Mouse (Mus musculus) kidney, postnatal 14 days (tissue): ENCODE data around the gene Bsg.
A peak's percentile ranks its signal among the peaks of the same experiment; 100 is the strongest.

ENCODE experiments used
- DNase-seq: peaks from one replicate; pipeline ENCODE4 v3.0.0; 2022; ENCODE audit warnings: mixed read lengths

Gene Bsg

DNA sequence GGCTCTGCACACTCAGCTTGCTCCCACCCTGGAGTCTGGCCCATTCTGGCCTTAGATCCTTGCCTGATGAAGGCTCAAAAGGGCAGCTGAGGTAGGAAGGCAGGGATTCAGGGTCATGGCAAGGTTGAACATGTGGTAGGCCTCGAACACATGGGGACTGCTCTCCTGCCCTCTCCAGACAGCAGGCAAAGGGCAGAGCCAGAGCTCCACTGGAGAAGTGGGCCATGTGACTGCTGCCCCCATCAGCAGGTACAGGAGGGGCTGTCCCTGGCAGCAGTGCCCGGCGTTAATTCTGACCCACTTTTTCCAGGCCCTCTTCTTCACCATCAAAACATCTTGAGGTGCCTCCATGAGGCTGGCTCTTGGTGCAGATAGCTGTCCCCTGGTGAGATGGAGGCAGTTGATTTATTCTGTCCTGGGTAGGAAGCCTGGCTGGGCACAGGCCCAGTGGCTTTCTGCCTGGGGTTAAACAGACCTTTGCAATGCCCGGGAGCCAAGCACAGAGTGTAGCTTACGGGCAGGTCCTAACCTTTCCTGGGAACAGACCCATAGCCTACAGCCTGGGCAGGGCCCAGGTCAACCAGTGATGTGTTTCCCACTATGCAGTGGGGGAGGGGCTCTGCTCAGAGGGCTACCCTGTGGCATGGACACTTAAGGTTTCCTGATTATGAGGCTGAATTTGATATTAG is 2.3 kb downstream of the Bsg start:
- no peak for DNase-seq

- DNase-seq = no peak
These were observed 2.9 kb downstream of the Bsg start for GRCm38 (mm10) chr10:79707162-79707561.

DNA sequence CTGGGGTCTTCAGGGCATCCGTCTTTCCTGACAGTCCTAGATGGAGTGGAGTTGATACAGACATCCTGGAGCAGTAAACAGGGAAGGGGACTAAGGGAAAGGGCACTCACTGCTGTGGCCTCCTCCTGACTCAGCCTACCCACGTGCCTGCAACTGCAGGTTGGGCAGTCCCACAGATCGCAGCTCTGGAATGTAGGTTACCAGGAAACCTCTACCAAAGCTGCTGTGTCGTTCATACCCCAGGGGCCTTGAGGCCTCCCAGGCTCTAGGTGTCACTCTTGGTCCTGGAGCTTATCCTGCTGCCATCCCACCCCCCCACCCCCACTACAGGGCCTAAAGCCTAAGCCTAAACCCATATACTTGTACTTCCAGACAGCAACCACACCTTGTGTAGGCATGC is 3.5 kb downstream of the Bsg start:
- DNase-seq = no peak

GRCm38 (mm10) chr10:79708668-79709067 is 4.4 kb downstream of the Bsg start:
- DNase-seq = no peak

- no peak for DNase-seq
These were observed 5.0 kb downstream of the Bsg start for GRCm38 (mm10) chr10:79709307-79709706.

GRCm38 (mm10) chr10:79712029-79712428 is 7.7 kb downstream of the Bsg start:
- DNase-seq = no peak

- DNase-seq = peak; percentile 79
These were observed 8.3 kb downstream of the Bsg start for GRCm38 (mm10) chr10:79712499-79713126.

DNA sequence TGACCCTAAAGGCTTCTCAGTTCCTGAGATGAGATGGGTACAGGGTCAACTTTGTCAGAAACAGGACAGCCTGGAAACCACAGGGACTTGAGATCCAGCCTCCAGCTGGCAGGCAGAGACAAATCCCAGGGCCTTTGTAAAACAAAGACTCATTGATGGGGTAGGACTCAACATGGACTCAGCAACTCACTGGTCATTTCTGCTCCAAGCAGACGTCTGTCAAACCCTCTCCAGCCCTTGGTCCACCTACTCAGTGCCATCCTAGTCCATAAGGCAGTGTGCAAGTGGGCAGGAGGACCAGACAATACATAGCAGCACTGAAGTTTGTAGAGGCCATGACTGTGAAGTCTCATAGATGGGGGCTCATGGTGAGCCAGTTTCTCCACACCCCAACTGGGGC is 8.9 kb downstream of the Bsg start:
- DNase-seq = no peak

DNA sequence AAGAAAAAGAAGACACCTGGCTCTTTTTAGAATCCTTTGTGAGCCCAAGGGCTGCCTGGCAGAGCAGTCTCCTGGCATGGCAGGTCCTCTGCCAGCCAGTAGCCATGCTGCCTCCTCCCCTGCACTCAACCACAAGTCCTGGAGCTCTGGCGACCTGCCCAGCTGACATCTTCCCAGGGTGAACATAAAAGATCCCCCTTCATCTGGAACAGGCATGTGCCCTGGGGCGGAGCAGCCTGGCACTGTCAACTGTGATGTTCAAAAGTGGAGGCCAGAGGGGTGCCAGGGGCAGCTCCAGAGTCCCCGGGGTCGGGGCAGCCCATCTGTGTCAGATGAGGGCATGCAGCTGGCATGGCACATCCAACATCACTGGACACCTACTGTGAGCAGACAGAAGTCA is 10.7 kb downstream of the Bsg start:
- no peak for DNase-seq

DNA sequence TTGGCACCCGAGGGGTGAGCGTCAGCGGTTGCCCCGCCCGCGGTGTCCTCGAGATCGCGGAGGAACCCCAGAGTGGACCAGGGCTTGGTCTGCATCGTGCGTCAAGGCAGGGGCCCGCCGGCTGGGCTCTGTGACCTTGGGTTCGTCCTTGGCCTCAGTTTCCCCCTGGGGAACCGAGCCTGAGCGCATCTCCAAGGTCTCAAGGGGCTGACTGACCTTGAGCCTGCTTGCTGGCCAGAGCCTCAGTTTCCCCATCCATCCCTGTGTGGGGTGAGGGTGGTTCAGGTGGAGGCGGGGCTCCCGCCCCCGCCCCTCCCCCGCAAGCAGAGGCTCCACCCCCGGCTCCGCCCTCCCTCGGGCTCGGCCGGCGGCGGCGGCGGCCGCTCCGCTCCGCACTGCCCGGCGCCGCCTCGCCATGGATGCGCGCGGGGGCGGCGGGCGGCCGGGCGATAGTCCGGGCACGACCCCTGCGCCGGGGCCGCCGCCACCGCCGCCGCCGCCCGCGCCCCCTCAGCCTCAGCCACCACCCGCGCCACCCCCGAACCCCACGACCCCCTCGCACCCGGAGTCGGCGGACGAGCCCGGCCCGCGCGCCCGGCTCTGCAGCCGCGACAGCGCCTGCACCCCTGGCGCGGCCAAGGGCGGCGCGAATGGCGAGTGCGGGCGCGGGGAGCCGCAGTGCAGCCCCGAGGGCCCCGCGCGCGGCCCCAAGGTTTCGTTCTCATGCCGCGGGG is 12.1 kb downstream of the Bsg start, which contains the start of gene Hcn2:
Hcn2 (plus strand) TSS at position 381 of the 734 bp plus-strand sequence.
- DNase-seq = no peak

- no peak for DNase-seq
These were observed 12.7 kb downstream of the Bsg start for GRCm38 (mm10) chr10:79716988-79717355.

DNA sequence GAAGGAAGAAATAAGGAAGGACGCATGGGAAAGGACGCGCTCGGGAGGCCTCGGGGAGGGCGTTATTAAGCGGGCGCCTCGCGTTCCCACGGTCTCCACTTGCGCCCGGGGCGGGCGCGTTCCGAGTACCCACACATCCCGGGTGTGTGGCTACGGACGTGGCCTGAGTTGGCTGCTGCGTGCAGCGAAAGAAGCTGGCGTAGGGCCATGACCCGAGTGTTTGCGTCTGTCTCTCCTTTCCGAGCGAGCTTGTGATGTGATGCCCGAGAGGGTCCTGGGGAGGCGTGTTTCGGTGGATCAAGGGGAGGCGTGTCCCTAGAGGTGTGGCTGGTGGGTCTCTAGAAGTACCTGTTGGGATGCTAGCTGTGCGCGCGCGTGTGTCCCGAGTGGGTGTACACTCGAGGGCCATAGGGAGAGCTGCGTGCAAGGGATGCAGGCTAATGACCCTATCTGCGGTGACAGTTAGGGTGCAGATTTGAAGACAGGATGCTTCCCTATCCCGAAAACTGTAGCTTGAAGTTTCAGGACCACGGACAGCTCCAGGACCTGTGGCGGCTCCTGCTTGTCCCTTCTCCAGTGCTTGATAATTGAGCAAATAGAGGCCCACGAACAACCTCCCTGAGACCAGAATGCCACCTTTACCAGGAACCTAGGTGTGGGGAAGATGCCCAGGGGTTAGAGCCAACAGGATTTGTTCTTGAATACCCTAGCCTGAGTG is 13.5 kb downstream of the Bsg start:
- peak; percentile 78 for DNase-seq

DNA sequence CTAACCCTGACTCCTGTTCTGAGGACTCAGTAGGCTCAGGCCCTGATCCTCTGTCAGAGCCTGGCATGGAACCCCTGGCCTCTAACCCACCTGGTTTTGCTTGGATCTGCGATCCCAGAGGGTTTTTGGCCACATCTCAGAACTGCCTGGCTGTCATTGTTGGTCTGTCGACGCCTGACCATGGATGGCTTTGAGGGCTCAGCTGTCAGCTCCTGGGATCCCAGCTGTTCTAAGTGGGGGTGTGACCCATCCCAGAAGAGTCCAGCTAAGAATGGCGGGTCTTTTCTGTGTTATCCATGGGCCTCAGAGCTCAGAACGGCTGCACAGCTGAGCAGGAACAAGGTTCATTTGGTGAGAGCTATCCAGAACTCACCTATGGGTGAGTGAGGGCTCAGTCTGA is 16.8 kb downstream of the Bsg start:
- DNase-seq = no peak

GRCm38 (mm10) chr10:79723047-79723446 is 18.8 kb downstream of the Bsg start:
- DNase-seq = no peak

GRCm38 (mm10) chr10:79723692-79724091 is 19.4 kb downstream of the Bsg start:
- DNase-seq = no peak

GRCm38 (mm10) chr10:79726090-79726489 is 21.8 kb downstream of the Bsg start:
- peak; percentile 55 for DNase-seq

- no peak for DNase-seq
These were observed 24.3 kb downstream of the Bsg start for GRCm38 (mm10) chr10:79728323-79729249.

DNA sequence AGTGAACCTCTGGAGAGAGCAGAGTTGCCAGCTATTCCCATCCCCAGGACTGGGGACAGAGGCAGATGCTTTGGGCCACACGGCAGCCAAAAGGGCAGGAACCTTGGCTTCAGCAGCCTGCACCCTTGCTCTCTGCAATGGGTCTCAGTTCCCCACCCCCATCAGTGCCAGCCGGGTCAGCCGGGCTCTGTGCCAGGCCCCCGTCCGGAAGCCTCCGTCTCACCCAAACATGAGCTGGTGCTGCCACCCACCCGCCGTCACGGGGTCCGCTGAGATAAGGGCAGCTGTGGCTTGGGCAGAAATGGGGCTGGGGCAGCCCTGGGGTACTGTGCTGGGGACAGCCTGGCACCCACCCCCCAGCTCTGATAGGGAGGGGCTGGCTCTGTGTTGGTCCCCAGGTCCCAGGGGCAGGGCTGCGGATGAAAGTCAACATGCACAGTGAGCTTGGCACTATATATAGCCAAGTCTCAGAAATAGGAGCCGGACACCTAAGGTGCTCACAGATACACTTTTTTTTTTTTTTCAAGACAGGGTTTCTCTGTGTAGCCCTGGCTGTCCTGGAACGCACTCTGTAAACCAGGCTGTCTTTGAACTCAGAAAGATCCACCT is 25.2 kb downstream of the Bsg start:
- no peak for DNase-seq

DNA sequence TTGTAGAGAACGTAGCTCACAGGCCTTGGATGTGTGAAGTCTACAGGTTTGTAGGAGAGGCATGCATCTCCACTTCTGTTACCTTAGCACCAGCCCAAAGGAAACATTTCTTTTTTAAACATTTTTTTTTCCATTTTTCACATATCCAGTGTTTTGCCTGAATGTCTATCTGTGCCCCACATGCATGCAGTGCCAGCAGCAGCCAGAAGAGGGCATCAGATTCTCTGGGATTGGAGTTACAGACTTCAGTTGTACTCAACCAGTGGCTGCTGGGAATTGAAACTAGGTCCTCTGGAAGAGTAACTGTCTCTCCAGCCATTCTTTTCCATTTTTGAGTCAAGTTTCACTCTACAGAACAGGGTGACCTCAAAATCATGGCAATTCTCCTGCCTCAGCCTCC is 28.2 kb downstream of the Bsg start:
- no peak for DNase-seq

GRCm38 (mm10) chr10:79733847-79734246 is 29.6 kb downstream of the Bsg start:
- DNase-seq = no peak

- DNase-seq = no peak
These were observed 31.1 kb downstream of the Bsg start for GRCm38 (mm10) chr10:79735361-79735760.

GRCm38 (mm10) chr10:79736706-79737105 is 32.4 kb downstream of the Bsg start:
- DNase-seq = no peak
